Comparison of ENCODE assay signal across 24 mouse cellular contexts in the genomic region with DNA sequence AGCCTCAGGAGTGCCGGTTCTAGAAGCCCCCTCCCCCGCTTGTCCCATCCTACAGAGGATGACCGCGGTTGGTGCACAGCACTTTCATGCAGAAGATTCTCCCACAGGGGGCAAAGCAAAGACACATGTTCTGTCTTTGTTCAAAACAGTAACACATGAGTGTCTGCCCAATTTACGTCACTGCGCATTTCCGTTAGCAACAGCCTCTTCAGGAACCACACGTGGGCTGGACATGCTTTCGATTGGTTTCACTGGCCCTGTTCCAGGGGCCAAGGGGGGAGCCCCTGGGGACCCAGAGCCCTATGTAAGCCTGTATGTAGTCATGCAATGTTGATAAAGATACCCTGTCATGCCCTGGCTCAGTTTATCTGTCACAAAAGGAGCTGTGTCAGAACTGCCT.
DNase-seq lines count a peak whose midpoint lies in the region; ATAC-seq lines count a peak whose summit lies in the region.
"Had no signal": no experiment of that assay in that cellular context is flagged by ENCODE, and none has a peak within 500 bp of the region (broad histone marks: within the 10 kb centered on the region; RNA-seq: fewer than 3 reads in every experiment).

No protein-coding gene starts in this region.

- no peak overlapping the region for H3K4me2 ChIP-seq in embryonic facial prominence, embryonic 14.5 days (ENCODE audit: low read depth, low read length)
- H3K4me2 ChIP-seq in limb, embryonic 13.5 days (replicated peaks): 0 out of 2 replicates have a peak overlapping the region, but pooled peaks have one; percentile 3
- H3K4me2 ChIP-seq: forebrain, embryonic 12.5 days; hindbrain, embryonic 13.5 days; limb, embryonic 15.5 days; liver, embryonic 15.5 days had no signal

- H3K4me3 ChIP-seq in embryonic facial prominence, embryonic 14.5 days (ENCODE audit: low read depth, low read length): no peak overlapping the region
- H3K4me3 ChIP-seq in limb, embryonic 13.5 days: no peak overlapping the region
- H3K4me3 ChIP-seq: forebrain, embryonic 12.5 days; heart, embryonic 10.5 days; hindbrain, embryonic 13.5 days; left cerebral cortex, adult 2 months; limb, embryonic 15.5 days; liver, embryonic 15.5 days had no signal

- H3K27me3 ChIP-seq in embryonic facial prominence, embryonic 14.5 days (replicated peaks; ENCODE audit: control insufficient read depth, insufficient read depth, low read length): no peaks in the 10 kb centered on the region
- H3K27me3 ChIP-seq in limb, embryonic 13.5 days: no peaks in the 10 kb centered on the region
- H3K27me3 ChIP-seq: forebrain, embryonic 12.5 days; hindbrain, embryonic 13.5 days; limb, embryonic 15.5 days; liver, embryonic 15.5 days had no signal

- H3K36me3 ChIP-seq in embryonic facial prominence, embryonic 14.5 days (ENCODE audit: control insufficient read depth, insufficient read depth, low read length): no peaks in the 10 kb centered on the region
- no peaks in the 10 kb centered on the region for H3K36me3 ChIP-seq in limb, embryonic 13.5 days
- H3K36me3 ChIP-seq: forebrain, embryonic 12.5 days; heart, embryonic 10.5 days; hindbrain, embryonic 13.5 days; limb, embryonic 15.5 days; liver, embryonic 15.5 days had no signal

- H3K9ac ChIP-seq in embryonic facial prominence, embryonic 14.5 days (ENCODE audit: low read depth, low read length): no peak overlapping the region
- H3K9ac ChIP-seq in limb, embryonic 13.5 days: no peak overlapping the region
- H3K9ac ChIP-seq: forebrain, embryonic 12.5 days; hindbrain, embryonic 13.5 days; limb, embryonic 15.5 days; liver, embryonic 15.5 days had no signal

- peak; percentile 8 for DNase-seq in CD4-positive helper T cell, adult 2 months (ENCODE audit: low read depth, low spot score)
- DNase-seq in MN1 (ENCODE audit: low spot score): peak; percentile 51
- peak; percentile 59 for DNase-seq in embryonic facial prominence, embryonic 14.5 days (ENCODE audit: low spot score)
- no peak for DNase-seq in B cell, adult 2 months
- DNase-seq in adrenal gland, postnatal 25 days: no peak
- no peak for DNase-seq in kidney, postnatal 14 days
- DNase-seq: adrenal gland, postnatal 36 days; cerebellum, adult 11-12 months; cerebellum, postnatal 14 days; gastrocnemius, postnatal 36 days; heart, postnatal 14 days; kidney, adult 8-10 months; kidney, postnatal 25 days; layer of hippocampus, adult 9-11 months; midbrain, embryonic 14.5 days; thymus, postnatal 36 days had no signal

- WGBS in embryonic facial prominence, embryonic 14.5 days: 42% methylated on average over 9 of the region's 9 CpGs
- WGBS in limb, embryonic 13.5 days: 37% methylated on average over 9 of the region's 9 CpGs

- ATAC-seq in embryonic facial prominence, embryonic 14.5 days (ENCODE audit: low read depth): no peak
- ATAC-seq in limb, embryonic 13.5 days (ENCODE audit: low FRiP score, low read depth): no peak
- ATAC-seq: inflammation-experienced regulatory T-cells, adult 6 months had no signal

- peaks cover 13% of the 10 kb centered on the region for H3K4me1 ChIP-seq in embryonic facial prominence, embryonic 14.5 days (ENCODE audit: control insufficient read depth, insufficient read depth, low read length)
- H3K4me1 ChIP-seq in limb, embryonic 13.5 days: peaks cover 18% of the 10 kb centered on the region
- H3K4me1 ChIP-seq: forebrain, embryonic 12.5 days; liver, embryonic 15.5 days had no signal

- 0 out of 2 replicates have a peak, but pooled peaks cover 3% of the 10 kb centered on the region for H3K9me3 ChIP-seq in embryonic facial prominence, embryonic 14.5 days (ENCODE audit: control insufficient read depth, low read length)
- H3K9me3 ChIP-seq in limb, embryonic 13.5 days: peaks cover 3% of the 10 kb centered on the region; the same call in 1 of the 2 replicates
- H3K9me3 ChIP-seq: forebrain, embryonic 12.5 days; heart, embryonic 10.5 days; hindbrain, embryonic 13.5 days; limb, embryonic 15.5 days; liver, embryonic 15.5 days had no signal

- peak overlapping the region; percentile 50 for H3K27ac ChIP-seq in embryonic facial prominence, embryonic 14.5 days (replicated peaks; ENCODE audit: low read depth, low read length)
- peak overlapping the region; percentile 39; the same call in 1 of the 2 replicates for H3K27ac ChIP-seq in limb, embryonic 13.5 days
- H3K27ac ChIP-seq: forebrain, embryonic 12.5 days; heart, embryonic 10.5 days; hindbrain, embryonic 13.5 days; left cerebral cortex, adult 2 months; limb, embryonic 15.5 days; liver, embryonic 15.5 days had no signal

Comparison
In these comparisons a context has a peak if more than half of its experiments do, and no peak if none do; other contexts are left out.
1. DNase-seq: peak in CD4-positive helper T cell, adult 2 months (single experiment), MN1 (single experiment) and embryonic facial prominence, embryonic 14.5 days (single experiment); none in B cell, adult 2 months (0 of 2), adrenal gland, postnatal 25 days (single experiment) and kidney, postnatal 14 days (single experiment).